Mouse (Mus musculus): Measurements from ENCODE around the gene 1700056E22Rik. TPM values are rescaled to one million over a fixed set of nuclear protein-coding genes. Genes with fewer than 3 reads are reported as not detected.

Gene 1700056E22Rik
- total RNA-seq, 2 experiments from 2014 or later = not detected

- no peak for ATAC-seq (replicated peaks; ENCODE audit: poor library complexity, severe bottlenecking)
Measured at GRCm38 (mm10) chr1:184025079-184025478, 9.0 kb downstream of the 1700056E22Rik start.

- ATAC-seq (replicated peaks; ENCODE audit: poor library complexity, severe bottlenecking) = no peak
Measured at GRCm38 (mm10) chr1:184024631-184025030, 9.5 kb downstream of the 1700056E22Rik start.

GRCm38 (mm10) chr1:184023971-184024370 is 10.1 kb downstream of the 1700056E22Rik start:
- ATAC-seq (replicated peaks; ENCODE audit: poor library complexity, severe bottlenecking) = no peak

DNA sequence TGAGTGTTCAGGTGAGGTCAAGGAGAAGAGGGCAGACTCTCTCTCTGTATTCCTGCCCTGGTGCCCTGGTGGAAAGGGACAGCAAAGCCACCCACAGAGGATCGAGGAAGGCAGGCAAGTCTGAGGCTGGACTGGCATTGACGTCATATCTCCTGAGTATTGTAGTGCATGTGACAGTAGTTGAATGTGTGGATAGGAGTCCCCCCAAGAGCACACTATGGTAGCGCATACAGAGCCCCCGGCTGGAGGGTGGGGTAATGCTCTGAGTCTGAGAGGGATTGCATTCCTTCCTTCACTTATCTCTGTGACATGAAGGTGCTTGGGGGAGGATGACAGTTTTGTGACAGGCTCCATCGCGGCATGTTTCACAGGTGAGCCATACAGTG is 14.4 kb downstream of the 1700056E22Rik start:
- ATAC-seq (replicated peaks; ENCODE audit: poor library complexity, severe bottlenecking) = no peak

DNA sequence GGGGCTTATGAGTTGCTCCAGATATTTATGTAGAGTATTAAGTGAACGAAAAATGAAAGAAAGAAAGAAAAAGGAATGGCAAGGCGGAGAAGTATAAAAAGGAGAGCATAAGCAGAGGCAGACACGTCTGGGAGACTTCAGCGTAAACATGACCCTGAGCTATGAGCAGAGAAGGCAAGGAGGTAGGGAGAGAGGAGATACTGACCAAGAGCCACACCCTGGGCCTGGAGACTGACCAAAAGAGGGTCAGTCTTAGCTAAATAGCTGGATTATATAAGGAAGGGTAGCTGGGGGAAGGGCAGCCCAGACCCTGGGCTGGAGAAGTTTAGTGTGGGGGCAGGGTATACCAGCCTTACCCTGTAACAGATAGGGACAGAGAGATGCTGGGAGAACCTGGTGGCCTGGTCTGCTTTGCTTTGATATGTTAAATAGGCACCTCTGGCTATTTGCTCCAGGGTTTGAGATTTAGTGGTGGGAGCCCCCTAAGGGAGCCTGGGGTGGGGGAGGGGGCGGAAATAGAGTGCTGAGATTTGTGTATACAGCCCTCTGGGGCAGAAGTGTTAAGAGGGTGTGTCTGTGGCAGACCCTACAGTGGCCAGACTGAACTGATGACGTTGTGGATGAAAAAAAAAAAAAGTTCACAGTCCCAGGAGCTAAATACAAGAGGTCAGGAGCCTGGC is 14.9 kb downstream of the 1700056E22Rik start:
- no peak for ATAC-seq (replicated peaks; ENCODE audit: poor library complexity, severe bottlenecking)

DNA sequence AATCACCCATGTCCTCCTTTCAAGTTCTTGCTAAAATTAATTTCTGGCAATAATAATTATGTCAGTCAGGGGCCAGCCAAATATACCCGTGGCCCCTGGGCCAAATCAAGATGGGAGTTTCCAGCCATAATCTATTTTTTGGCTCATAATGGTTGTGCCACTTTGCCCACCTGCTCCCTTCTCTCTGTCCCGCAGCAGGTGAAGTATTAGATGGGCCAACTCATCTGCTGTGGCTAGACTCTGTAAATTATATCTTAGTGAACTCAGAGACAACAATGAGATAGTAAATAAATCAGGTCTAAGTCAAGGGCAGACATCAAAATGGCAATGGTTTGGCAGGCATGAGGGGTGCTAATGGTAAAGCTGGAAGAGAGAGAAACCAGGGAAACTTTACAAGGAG is 16.5 kb downstream of the 1700056E22Rik start:
- ATAC-seq (replicated peaks; ENCODE audit: poor library complexity, severe bottlenecking) = no peak

GRCm38 (mm10) chr1:184015995-184016730 is 17.9 kb downstream of the 1700056E22Rik start:
- no peak for ATAC-seq (replicated peaks; ENCODE audit: poor library complexity, severe bottlenecking)

DNA sequence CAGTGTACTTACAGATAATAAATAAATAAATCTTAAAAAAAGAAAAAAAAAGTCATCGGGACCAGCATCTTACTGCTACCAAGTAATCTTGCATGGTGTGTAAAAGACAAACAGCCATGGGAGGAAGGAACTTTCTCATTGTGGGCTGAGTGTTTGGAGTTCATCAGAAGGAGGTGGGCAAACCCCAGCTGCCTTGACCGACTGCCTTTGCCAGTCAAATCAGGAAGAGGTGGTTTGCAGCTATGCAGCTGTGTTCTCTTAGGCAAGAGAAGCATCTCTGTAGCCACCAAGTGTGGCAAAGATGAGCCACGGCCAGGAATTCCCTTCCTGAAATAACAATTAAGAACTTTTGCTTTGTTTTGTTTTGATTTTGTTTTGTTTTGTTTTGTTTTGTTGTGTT is 20.0 kb downstream of the 1700056E22Rik start:
- peak; percentile 89 for ATAC-seq (replicated peaks; ENCODE audit: poor library complexity, severe bottlenecking)

DNA sequence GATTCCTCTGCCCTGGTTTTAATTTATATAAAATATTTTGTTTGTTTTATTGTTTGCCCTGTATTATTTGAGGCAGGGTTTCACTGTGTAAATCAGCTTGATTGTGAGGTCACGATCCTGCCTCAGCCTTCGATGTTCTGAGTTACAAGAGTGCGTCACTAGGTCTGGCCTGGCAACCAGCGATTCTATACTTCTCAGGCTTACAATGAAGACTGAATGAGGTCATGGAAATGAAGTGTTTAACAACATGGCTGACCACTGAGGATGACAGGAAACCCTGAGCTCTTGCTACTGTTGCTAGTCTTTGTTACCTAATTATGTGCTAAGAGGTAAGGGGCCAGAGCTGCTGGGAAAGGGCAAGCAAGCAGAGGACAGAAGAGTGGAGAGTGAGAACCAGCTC is 21.0 kb downstream of the 1700056E22Rik start, which contains the start of gene Dusp10:
Gene Dusp10, plus strand, starts transcription at position 197 of the 400 bp plus-strand sequence.
- ATAC-seq (replicated peaks; ENCODE audit: poor library complexity, severe bottlenecking) = peak; percentile 54

DNA sequence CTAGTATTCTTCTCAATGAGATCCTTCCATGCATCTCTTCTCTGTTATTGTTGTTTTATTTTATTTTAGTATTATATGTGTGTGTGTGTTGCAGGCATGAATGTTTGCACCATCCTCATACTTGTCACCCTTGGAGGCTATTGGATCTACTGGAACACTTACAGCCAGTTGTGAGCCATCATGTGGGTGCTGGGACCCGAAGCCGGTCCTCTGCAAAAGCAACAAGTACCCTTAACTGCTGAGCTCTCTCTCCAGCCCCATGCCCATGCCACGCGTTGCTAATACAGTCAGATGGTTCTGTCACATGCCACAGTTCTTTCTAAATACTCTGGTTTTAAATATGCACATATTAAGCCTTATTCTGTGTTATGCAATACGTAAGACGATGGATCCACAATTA is 22.8 kb downstream of the 1700056E22Rik start:
- ATAC-seq (replicated peaks; ENCODE audit: poor library complexity, severe bottlenecking) = no peak

DNA sequence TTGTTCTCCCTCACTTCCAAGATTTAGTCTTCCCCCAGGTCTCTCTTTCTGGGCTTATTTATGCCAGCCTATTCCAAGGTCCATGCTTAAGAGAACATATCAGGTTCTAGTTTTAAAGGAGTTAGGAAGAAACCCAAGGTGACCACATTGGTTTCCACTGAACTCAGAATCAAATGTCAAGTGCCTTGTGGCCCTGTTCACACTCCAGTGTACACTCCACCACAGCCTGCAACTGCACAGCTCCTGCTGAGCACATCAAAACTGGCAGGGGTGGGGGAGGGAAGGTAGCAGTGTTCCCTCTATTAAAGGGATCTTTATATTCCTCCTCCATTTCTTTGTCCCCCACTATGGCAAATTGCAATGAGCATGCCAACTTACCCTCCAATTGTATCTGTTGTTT is 28.0 kb downstream of the 1700056E22Rik start:
- ATAC-seq (replicated peaks; ENCODE audit: poor library complexity, severe bottlenecking) = peak; percentile 12; the same call in 1 of the 2 replicates

- ATAC-seq (replicated peaks; ENCODE audit: poor library complexity, severe bottlenecking) = peak; percentile 53
Measured at GRCm38 (mm10) chr1:184005315-184006058, 28.6 kb downstream of the 1700056E22Rik start.

DNA sequence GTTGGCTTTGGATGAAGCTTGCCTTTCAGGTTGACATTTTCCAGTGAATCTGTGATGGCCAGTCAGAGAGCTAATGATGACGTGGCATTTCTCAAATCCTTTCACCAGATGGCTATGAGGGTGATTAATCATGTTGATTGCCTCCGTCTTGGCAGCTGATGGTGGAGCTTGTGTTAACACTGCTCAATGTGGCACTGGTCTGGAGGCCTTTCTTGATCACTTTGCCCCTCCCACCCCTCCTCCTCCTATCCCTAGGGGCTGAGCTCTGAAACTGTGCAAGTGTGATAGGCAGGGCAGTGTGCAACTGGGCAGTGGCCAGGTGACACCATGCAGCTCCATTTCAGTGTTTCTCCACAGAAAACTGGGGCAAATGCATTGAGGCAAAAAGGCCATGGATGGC is 29.8 kb downstream of the 1700056E22Rik start:
- no peak for ATAC-seq (replicated peaks; ENCODE audit: poor library complexity, severe bottlenecking)

DNA sequence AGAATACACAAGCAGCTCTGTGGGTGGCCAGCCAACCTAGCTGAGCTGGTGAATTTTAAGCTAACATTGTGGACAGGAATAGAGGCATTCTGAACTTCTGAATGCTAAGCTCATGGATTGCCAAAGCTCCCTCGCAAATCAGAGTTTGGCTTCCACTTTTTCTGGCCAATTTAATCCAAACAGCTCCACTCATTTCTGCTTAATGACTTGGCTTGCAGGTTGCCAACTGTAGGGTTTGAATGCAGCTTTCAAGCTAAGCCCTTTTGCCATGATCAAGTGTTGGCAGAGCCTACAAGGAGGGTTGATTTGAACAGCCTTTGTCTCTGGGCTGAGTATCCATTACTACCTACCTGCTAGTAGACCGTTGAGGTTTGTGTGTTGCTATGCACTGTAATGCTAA is 31.6 kb downstream of the 1700056E22Rik start:
- no peak for ATAC-seq (replicated peaks; ENCODE audit: poor library complexity, severe bottlenecking)

DNA sequence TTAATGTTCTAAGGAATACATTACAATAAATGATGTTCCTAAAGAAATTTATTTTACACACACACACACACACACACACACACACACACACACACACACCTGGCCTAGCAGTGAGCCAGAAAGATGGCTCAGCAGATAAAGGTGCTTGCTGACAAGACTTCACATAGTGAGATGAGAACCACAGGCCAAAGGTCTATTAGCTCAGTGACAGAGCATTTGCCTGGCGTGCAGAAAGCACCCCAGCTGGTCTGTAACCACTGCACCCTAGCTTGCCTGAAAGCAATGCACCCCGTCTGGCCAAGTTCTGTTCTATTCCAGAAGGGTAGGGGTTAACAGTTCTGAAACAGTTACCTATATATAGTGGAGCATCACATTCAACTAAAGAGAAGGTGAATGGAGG is 36.9 kb downstream of the 1700056E22Rik start:
- ATAC-seq (replicated peaks; ENCODE audit: poor library complexity, severe bottlenecking) = no peak

- no peak for ATAC-seq (replicated peaks; ENCODE audit: poor library complexity, severe bottlenecking)
Measured at GRCm38 (mm10) chr1:183991921-183992320, 42.2 kb downstream of the 1700056E22Rik start.

DNA sequence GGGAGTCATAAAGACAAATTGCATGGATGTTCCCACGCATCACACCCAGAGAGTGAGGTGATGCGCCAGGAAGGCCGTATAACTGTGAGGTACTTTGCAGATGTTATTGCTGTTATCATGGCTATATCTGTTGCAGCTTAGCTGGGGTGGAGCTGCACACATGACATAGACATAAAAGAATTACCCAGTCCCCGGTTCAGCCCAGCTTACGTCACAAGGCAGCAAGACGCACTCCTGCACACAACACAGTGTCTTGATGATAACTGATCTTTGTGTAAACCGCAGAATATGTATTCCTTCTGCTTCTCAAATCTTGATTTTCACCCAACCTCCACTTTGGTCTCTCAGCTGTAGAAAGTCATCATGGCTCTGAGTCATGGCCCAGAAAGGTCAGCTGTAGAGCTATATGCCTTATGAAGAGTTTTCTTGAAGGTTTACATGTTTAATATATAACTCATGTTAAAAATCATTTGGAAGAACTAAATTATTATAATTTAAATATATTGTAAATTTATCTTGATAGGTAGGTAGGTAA is 46.3 kb downstream of the 1700056E22Rik start:
- ATAC-seq (replicated peaks; ENCODE audit: poor library complexity, severe bottlenecking) = no peak
